ENCODE assay signal across 8 mouse cellular contexts in the genomic region with DNA sequence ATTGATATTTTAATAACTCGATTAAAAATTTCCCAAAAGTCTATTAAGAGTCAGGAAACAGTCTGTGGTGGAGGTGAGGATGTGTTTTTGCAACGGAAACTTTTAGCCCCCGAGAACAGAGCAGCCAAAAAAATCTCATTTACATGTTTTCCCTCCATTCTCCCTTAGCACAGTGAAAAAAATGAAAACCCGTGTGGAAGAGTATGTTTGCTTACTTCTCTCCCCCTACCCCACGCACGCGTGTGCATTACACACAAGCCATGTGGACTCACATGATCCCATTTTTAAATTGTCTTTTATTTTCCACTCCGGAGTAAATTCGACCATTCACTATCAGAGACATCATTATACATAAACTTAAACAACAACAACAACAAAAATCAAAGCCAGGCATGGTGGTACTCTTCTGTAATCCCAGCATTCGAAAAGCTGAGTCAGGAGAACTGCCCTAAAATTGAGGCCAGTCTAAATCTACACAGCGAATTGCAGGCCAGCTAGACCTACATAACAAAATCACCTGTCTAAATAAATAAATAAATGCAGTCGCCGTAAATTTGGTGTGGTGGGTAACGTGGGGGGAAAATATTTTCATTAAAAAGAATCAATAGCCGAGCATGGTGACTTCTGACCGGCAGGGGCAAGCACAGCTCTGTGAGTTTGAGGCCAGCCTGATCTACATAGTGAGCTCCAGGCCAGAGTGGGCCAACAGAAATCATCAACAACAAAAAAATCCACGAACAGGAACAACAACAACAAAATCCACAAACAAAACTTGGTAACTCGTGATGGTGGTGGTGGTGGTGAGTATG. TPM values are rescaled to one million over a fixed set of nuclear protein-coding genes. Genes with fewer than 3 reads are reported as not detected.
DNase-seq lines count a peak whose midpoint lies in the region; ATAC-seq lines count a peak whose summit lies in the region.

No protein-coding gene starts in this region.

- no peaks in the 10 kb centered on the region for H3K27me3 ChIP-seq in kidney, embryonic 15.5 days
- no peaks in the 10 kb centered on the region for H3K27me3 ChIP-seq in forebrain, embryonic 13.5 days
- H3K27me3 ChIP-seq in liver, embryonic 16.5 days (ENCODE audit: control insufficient read depth, insufficient read depth, low read depth, low read length) = no peaks in the 10 kb centered on the region

- ATAC-seq in kidney, embryonic 15.5 days (replicated peaks; ENCODE audit: low FRiP score) = peak; percentile 27
- no peak for ATAC-seq in forebrain, embryonic 13.5 days
- ATAC-seq in liver, embryonic 16.5 days (ENCODE audit: low read depth) = no peak

- 53% methylated on average over 18 of the region's 18 CpGs for WGBS in kidney, embryonic 15.5 days
- WGBS in forebrain, embryonic 13.5 days = 62% methylated on average over 18 of the region's 18 CpGs
- WGBS in liver, embryonic 16.5 days (ENCODE audit: insufficient replicate concordance) = 62% methylated on average over 18 of the region's 18 CpGs

- H3K27ac ChIP-seq in kidney, embryonic 15.5 days = peak overlapping the region; percentile 99
- H3K27ac ChIP-seq in forebrain, embryonic 13.5 days = peak overlapping the region; percentile 93
- peak overlapping the region; percentile 81 for H3K27ac ChIP-seq in liver, embryonic 16.5 days (ENCODE audit: low read length)

- no peak for DNase-seq in kidney, adult 8-10 months
- peak; percentile 22 for DNase-seq in T-cell, adult 2 months (ENCODE audit: low spot score)
- DNase-seq in testis, postnatal 10 days (ENCODE audit: low spot score) = peak; percentile 47
- no peak for DNase-seq in cerebellum, postnatal 10 days
- DNase-seq in right cerebral cortex, postnatal 14 days = no peak

- 0 out of 2 replicates have a peak, but pooled peaks cover 5% of the 10 kb centered on the region for H3K36me3 ChIP-seq in kidney, embryonic 15.5 days
- no peaks in the 10 kb centered on the region for H3K36me3 ChIP-seq in forebrain, embryonic 13.5 days (ENCODE audit: poor library complexity, severe bottlenecking)
- no peaks in the 10 kb centered on the region for H3K36me3 ChIP-seq in liver, embryonic 16.5 days (ENCODE audit: control insufficient read depth, insufficient read depth)

- peak overlapping the region; percentile 99 for H3K4me3 ChIP-seq in kidney, embryonic 15.5 days (replicated peaks)
- H3K4me3 ChIP-seq in forebrain, embryonic 13.5 days = peak overlapping the region; percentile 92
- peak overlapping the region; percentile 89 for H3K4me3 ChIP-seq in liver, embryonic 16.5 days (ENCODE audit: low read depth, low read length)

- H3K4me2 ChIP-seq in kidney, embryonic 15.5 days = peak overlapping the region; percentile 61
- peak overlapping the region; percentile 65 for H3K4me2 ChIP-seq in forebrain, embryonic 13.5 days
- H3K4me2 ChIP-seq in liver, embryonic 16.5 days (ENCODE audit: low read depth, low read length) = peak overlapping the region; percentile 69

- H3K4me1 ChIP-seq in kidney, embryonic 15.5 days = peaks cover 16% of the 10 kb centered on the region
- peaks cover 16% of the 10 kb centered on the region for H3K4me1 ChIP-seq in forebrain, embryonic 13.5 days
- H3K4me1 ChIP-seq in liver, embryonic 16.5 days (ENCODE audit: control insufficient read depth, low read depth, low read length) = peaks cover 10% of the 10 kb centered on the region

- no peaks in the 10 kb centered on the region for H3K9me3 ChIP-seq in kidney, embryonic 15.5 days (replicated peaks)
- H3K9me3 ChIP-seq in forebrain, embryonic 13.5 days (replicated peaks) = no peaks in the 10 kb centered on the region
- no peaks in the 10 kb centered on the region for H3K9me3 ChIP-seq in liver, embryonic 16.5 days (replicated peaks; ENCODE audit: control insufficient read depth, low read length)

- peak overlapping the region; percentile 97 for H3K9ac ChIP-seq in kidney, embryonic 15.5 days
- H3K9ac ChIP-seq in forebrain, embryonic 13.5 days = peak overlapping the region; percentile 93
- H3K9ac ChIP-seq in liver, embryonic 16.5 days (ENCODE audit: low read depth, low read length) = peak overlapping the region; percentile 70

RNA-seq across cellular contexts. Expression of gene Nfat5, which starts 0.9 kb away (rescaled TPM):
- 27.2 and 29.3 TPM in 2 replicates for polyA plus RNA-seq in kidney, embryonic 15.5 days (2015; fragmentation: Nextera tagmentation; extraction: Ambion mirVana)
- polyA plus RNA-seq in forebrain, embryonic 13.5 days (2015; fragmentation: Nextera tagmentation; extraction: Ambion mirVana) = 9.9 and 10.2 TPM in 2 replicates
- 1.5 TPM in 2 replicates for polyA plus RNA-seq in liver, embryonic 16.5 days (2015; fragmentation: Nextera tagmentation; extraction: Ambion mirVana)

Comparison
In these comparisons a context has a peak if more than half of its experiments do, and no peak if none do; other contexts are left out.
1. DNase-seq: peak in T-cell, adult 2 months (single experiment) and testis, postnatal 10 days (single experiment); none in kidney, adult 8-10 months (0 of 2), cerebellum, postnatal 10 days (0 of 2) and right cerebral cortex, postnatal 14 days (single experiment).
2. Peak in every context shown above with its lines, with median percentiles within 50 percentile points of each other: H3K27ac ChIP-seq, H3K4me2 ChIP-seq, H3K4me3 ChIP-seq and H3K9ac ChIP-seq.